ENCODE assay signal across 23 mouse cellular contexts in genomic region chr7:34258407-34258806, GRCm38 (mm10). TPM values are rescaled to one million over a fixed set of nuclear protein-coding genes. Genes with fewer than 3 reads are reported as not detected.
DNase-seq lines count a peak whose midpoint lies in the region; ATAC-seq and TF ChIP-seq lines count a peak whose summit lies in the region.
"Had no signal": no experiment of that assay in that cellular context is flagged by ENCODE, and none has a peak within 500 bp of the region (broad histone marks: within the 10 kb centered on the region; RNA-seq: fewer than 3 reads in every experiment).

No protein-coding gene starts in this region.

- H3K4me3 ChIP-seq in gastrocnemius, adult 2 months: no peak overlapping the region
- no peak overlapping the region for H3K4me3 ChIP-seq in embryonic facial prominence, embryonic 14.5 days (ENCODE audit: low read depth, low read length)
- H3K4me3 ChIP-seq in limb, embryonic 13.5 days: no peak overlapping the region
- H3K4me3 ChIP-seq: embryonic facial prominence, embryonic 15.5 days; forebrain, embryonic 15.5 days; heart, embryonic 13.5 days; hindbrain, embryonic 15.5 days had no signal

- no peaks in the 10 kb centered on the region for H3K9me3 ChIP-seq in embryonic facial prominence, embryonic 14.5 days (ENCODE audit: control insufficient read depth, low read length)
- H3K9me3 ChIP-seq in limb, embryonic 13.5 days: no peaks in the 10 kb centered on the region
- H3K9me3 ChIP-seq: embryonic facial prominence, embryonic 15.5 days; forebrain, embryonic 15.5 days; heart, embryonic 13.5 days; hindbrain, embryonic 15.5 days had no signal

- peaks cover 5% of the 10 kb centered on the region; the same call in 1 of the 2 replicates for H3K4me1 ChIP-seq in embryonic facial prominence, embryonic 14.5 days (ENCODE audit: control insufficient read depth, insufficient read depth, low read length)
- H3K4me1 ChIP-seq in limb, embryonic 13.5 days: peaks cover 24% of the 10 kb centered on the region
- H3K4me1 ChIP-seq: embryonic facial prominence, embryonic 15.5 days; forebrain, embryonic 15.5 days; hindbrain, embryonic 15.5 days had no signal

- H3K9ac ChIP-seq in embryonic facial prominence, embryonic 14.5 days (ENCODE audit: low read depth, low read length): no peak overlapping the region
- H3K9ac ChIP-seq in limb, embryonic 13.5 days: no peak overlapping the region
- H3K9ac ChIP-seq: embryonic facial prominence, embryonic 15.5 days; forebrain, embryonic 15.5 days; heart, embryonic 13.5 days; hindbrain, embryonic 15.5 days had no signal

- H3K27me3 ChIP-seq in embryonic facial prominence, embryonic 14.5 days (replicated peaks; ENCODE audit: control insufficient read depth, insufficient read depth, low read length): no peaks in the 10 kb centered on the region
- H3K27me3 ChIP-seq in limb, embryonic 13.5 days: no peaks in the 10 kb centered on the region
- H3K27me3 ChIP-seq: CH12.LX; embryonic facial prominence, embryonic 15.5 days; forebrain, embryonic 15.5 days; heart, embryonic 13.5 days; hindbrain, embryonic 15.5 days had no signal

- peaks cover 72% of the 10 kb centered on the region for H3K36me3 ChIP-seq in embryonic facial prominence, embryonic 14.5 days (ENCODE audit: control insufficient read depth, insufficient read depth, low read length)
- peaks cover 56% of the 10 kb centered on the region for H3K36me3 ChIP-seq in limb, embryonic 13.5 days

- H3K4me2 ChIP-seq in embryonic facial prominence, embryonic 14.5 days (ENCODE audit: low read depth, low read length): no peak overlapping the region
- no peak overlapping the region for H3K4me2 ChIP-seq in limb, embryonic 13.5 days (replicated peaks)
- H3K4me2 ChIP-seq: embryonic facial prominence, embryonic 15.5 days; forebrain, embryonic 15.5 days; heart, embryonic 13.5 days; hindbrain, embryonic 15.5 days had no signal

- no peak for DNase-seq in gastrocnemius, adult 2 months
- no peak for DNase-seq in gastrocnemius, adult 8-10 months (ENCODE audit: low spot score in 2 of 2)
- DNase-seq in embryonic facial prominence, embryonic 14.5 days (ENCODE audit: low spot score): peak; percentile 23
- no peak for DNase-seq in kidney, adult 11 months
- no peak for DNase-seq in frontal cortex, postnatal 14 days (ENCODE audit: low spot score in 2 of 2)
- no peak for DNase-seq in kidney, postnatal 14 days
- DNase-seq: adrenal gland, adult 2 months; adrenal gland, postnatal 25 days; cerebellum, adult 8-10 months; cerebellum, postnatal 25 days; gastrocnemius, postnatal 36 days; heart, adult 11 months; heart, postnatal 36 days had no signal

- 44% methylated on average over 1 of the region's 1 CpGs for whole genome bisulfite sequencing in embryonic facial prominence, embryonic 14.5 days
- 30% methylated on average over 1 of the region's 1 CpGs for WGBS in limb, embryonic 13.5 days

- intact Hi-C loops in gastrocnemius, adult 2 months (cut with DNase I): no loop called here

- peak overlapping the region; percentile 78 for H3K27ac ChIP-seq in gastrocnemius, adult 2 months
- 0 out of 2 replicates have a peak overlapping the region, but pooled peaks have one; percentile 4 for H3K27ac ChIP-seq in embryonic facial prominence, embryonic 14.5 days (replicated peaks; ENCODE audit: low read depth, low read length)
- H3K27ac ChIP-seq in limb, embryonic 13.5 days: peak overlapping the region; percentile 55; the same call in 1 of the 2 replicates
- H3K27ac ChIP-seq: embryonic facial prominence, embryonic 15.5 days; forebrain, embryonic 15.5 days; heart, embryonic 13.5 days; hindbrain, embryonic 15.5 days had no signal

- no peak for ATAC-seq in embryonic facial prominence, embryonic 14.5 days (ENCODE audit: low read depth)
- ATAC-seq in limb, embryonic 13.5 days (ENCODE audit: low FRiP score, low read depth): peak; percentile 81; the same call in 1 of the 2 replicates
- ATAC-seq: forebrain, embryonic 15.5 days; intestine, embryonic 16.5 days had no signal

- TF ChIP-seq CTCF in gastrocnemius, adult 2 months (IDR thresholded peaks at IDR 0.05): no peak

RNA-seq across cellular contexts. Expression of gene Gm6096, which starts 7.6 kb away (rescaled TPM):
- total RNA-seq in gastrocnemius, adult 2 months (2021): not detected
- total RNA-seq in gastrocnemius, adult 8-10 months (2022): not detected
- polyA plus RNA-seq in embryonic facial prominence, embryonic 14.5 days (2014; fragmentation: Nextera tagmentation; extraction: Ambion mirVana): not detected in 2 replicates
- 0.53 TPM in 1 of 2 replicates, not detected in the other for polyA plus RNA-seq in limb, embryonic 13.5 days (2015; fragmentation: Nextera tagmentation; extraction: Ambion mirVana)
- total RNA-seq: adrenal gland, adult 2 months; adrenal gland, postnatal 25 days; CH12.LX; gastrocnemius, adult 18-20 months; gastrocnemius, postnatal 36 days; heart, postnatal 36 days had no signal
- polyA plus RNA-seq: adrenal gland, adult 2 months; cortical plate, adult 2 months; embryonic facial prominence, embryonic 15.5 days; forebrain, embryonic 15.5 days; heart, postnatal 0 days; hindbrain, embryonic 15.5 days; intestine, embryonic 16.5 days had no signal

RNA-seq across cellular contexts. Expression of gene Gpi1, which starts 28.3 kb away (rescaled TPM):
- 1,000 to 10,000 TPM in 1 of 2 experiments, 100 to 1,000 TPM in 1; 882 to 1,223 TPM for total RNA-seq in gastrocnemius, adult 2 months (2021)
- 1,000 to 10,000 TPM in 2 of 4 experiments, 100 to 1,000 TPM in 2; 941 to 1,057 (median 993) TPM for total RNA-seq in gastrocnemius, adult 8-10 months (2022)
- 313 and 332 TPM in 2 replicates for polyA plus RNA-seq in embryonic facial prominence, embryonic 14.5 days (2014; fragmentation: Nextera tagmentation; extraction: Ambion mirVana)
- 268 and 277 TPM in 2 replicates for polyA plus RNA-seq in limb, embryonic 13.5 days (2015; fragmentation: Nextera tagmentation; extraction: Ambion mirVana)

RNA-seq across cellular contexts. Expression of gene 4931406P16Rik, which starts 54.9 kb away (rescaled TPM):
- 10 to 100 TPM; 36.6 to 51.9 TPM for total RNA-seq in gastrocnemius, adult 2 months (2021)
- total RNA-seq in gastrocnemius, adult 8-10 months (2022): 10 to 100 TPM; 28.9 to 47.5 (median 39.1) TPM
- polyA plus RNA-seq in embryonic facial prominence, embryonic 14.5 days (2014; fragmentation: Nextera tagmentation; extraction: Ambion mirVana): 36.1 and 40.3 TPM in 2 replicates
- polyA plus RNA-seq in limb, embryonic 13.5 days (2015; fragmentation: Nextera tagmentation; extraction: Ambion mirVana): 27.0 and 31.0 TPM in 2 replicates

Comparison
In these comparisons a context has a peak if more than half of its experiments do, and no peak if none do; other contexts are left out.
1. H3K27ac ChIP-seq: peak in every context shown above with its lines; median percentile 78 in gastrocnemius, adult 2 months; 55 in limb, embryonic 13.5 days; 4 in embryonic facial prominence, embryonic 14.5 days.